Mouse (Mus musculus) layer of hippocampus, adult 9-10 months (tissue): ENCODE measurements around the gene Anxa6.

Experiments
- DNase-seq: peaks from one replicate; pipeline ENCODE4 v3.0.0; 2022; ENCODE audit warnings: low spot score

Anxa6 gene

GRCm38 (mm10) chr11:54929290-54929689, 104.0 kb downstream of the Anxa6 start:
- DNase-seq, result no peak
